Mouse (Mus musculus): ENCODE data around the gene Slc7a4. TPM values are rescaled to one million over a fixed set of nuclear protein-coding genes. Genes with fewer than 3 reads are reported as not detected.

Gene Slc7a4
- polyA plus RNA-seq, 1 experiment: 40.8 TPM

- no peaks in the 10 kb centered on the region for H3K27me3 ChIP-seq (ENCODE audit: control insufficient read depth, insufficient read depth, low read length)
- no peaks in the 10 kb centered on the region for H3K4me1 ChIP-seq (ENCODE audit: control insufficient read depth, insufficient read depth, low read length)
- TF ChIP-seq CTCF (IDR thresholded peaks at IDR 0.05; ENCODE audit: borderline replicate concordance, insufficient read depth, low read depth, low read length): no peak
- TF ChIP-seq POLR2A (IDR thresholded peaks at IDR 0.05; ENCODE audit: borderline replicate concordance, insufficient read depth, low read length): no peak
- no peak for DNase-seq
- WGBS: 4% methylated on average over 18 of the region's 18 CpGs
- no peak overlapping the region for H3K27ac ChIP-seq (ENCODE audit: insufficient read depth, low read length)
- H3K4me3 ChIP-seq (replicated peaks; ENCODE audit: insufficient read depth, low read depth, low read length): no peak overlapping the region
These were observed 28.9 kb downstream of the Slc7a4 start for GRCm38 (mm10) chr16:17553910-17554685.

DNA sequence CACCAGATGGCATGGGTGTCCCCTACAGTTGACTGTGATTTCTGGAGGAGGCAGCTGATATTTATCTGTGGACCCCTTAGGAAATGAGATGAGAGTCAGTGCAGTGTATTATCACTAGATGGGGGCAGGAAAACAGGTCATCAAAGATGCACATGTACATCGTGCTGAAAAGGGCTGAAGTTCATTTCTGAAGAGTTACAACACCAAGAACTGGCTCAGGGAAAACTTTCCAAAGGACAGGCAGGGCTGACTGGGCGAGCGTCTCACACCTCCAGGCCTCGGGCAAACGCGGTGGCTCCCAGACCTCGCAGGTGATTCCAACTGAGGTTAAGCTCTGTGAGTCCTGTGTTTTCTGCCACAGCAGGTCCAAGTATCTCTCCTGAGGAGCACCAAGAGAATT, 30.2 kb downstream of the Slc7a4 start:
- whole genome bisulfite sequencing: 89% methylated on average over 7 of the region's 7 CpGs
- Histone ChIP-seq H3K4me3 (replicated peaks; ENCODE audit: insufficient read depth, low read depth, low read length) (no peak overlapping the region), H3K27me3 (ENCODE audit: control insufficient read depth, insufficient read depth, low read length) (no peaks in the 10 kb centered on the region), H3K4me1 (ENCODE audit: control insufficient read depth, insufficient read depth, low read length) (no peaks in the 10 kb centered on the region), H3K27ac (ENCODE audit: insufficient read depth, low read length) (no peak overlapping the region)
- DNase-seq: no peak
- TF ChIP-seq CTCF (IDR thresholded peaks at IDR 0.05; ENCODE audit: borderline replicate concordance, insufficient read depth, low read depth, low read length) (no peak), POLR2A (IDR thresholded peaks at IDR 0.05; ENCODE audit: borderline replicate concordance, insufficient read depth, low read length) (no peak)

DNA sequence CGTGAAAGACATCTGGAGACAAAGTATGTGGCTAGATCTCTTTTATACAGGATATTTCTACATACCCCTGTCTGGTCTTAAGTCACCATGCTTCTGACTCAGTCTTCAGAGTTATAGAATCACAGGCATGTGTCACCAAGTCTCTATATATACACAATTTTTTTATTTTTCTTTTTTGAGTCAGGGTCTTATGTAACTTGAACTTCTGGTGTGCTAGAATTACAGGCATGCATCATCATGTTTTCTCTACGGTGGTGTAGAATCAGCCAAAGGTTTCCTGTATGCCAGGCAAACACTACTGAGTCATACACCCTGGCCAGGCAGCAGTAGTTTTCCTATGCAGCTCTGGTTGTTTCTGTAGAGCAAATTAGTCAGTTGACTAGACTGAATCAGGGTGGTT, 40.4 kb downstream of the Slc7a4 start:
- DNase-seq: no peak
- Histone ChIP-seq H3K4me1 (ENCODE audit: control insufficient read depth, insufficient read depth, low read length) (no peaks in the 10 kb centered on the region), H3K27me3 (ENCODE audit: control insufficient read depth, insufficient read depth, low read length) (no peaks in the 10 kb centered on the region), H3K4me3 (replicated peaks; ENCODE audit: insufficient read depth, low read depth, low read length) (no peak overlapping the region), H3K27ac (ENCODE audit: insufficient read depth, low read length) (no peak overlapping the region)
- TF ChIP-seq POLR2A (IDR thresholded peaks at IDR 0.05; ENCODE audit: borderline replicate concordance, insufficient read depth, low read length) (no peak), CTCF (IDR thresholded peaks at IDR 0.05; ENCODE audit: borderline replicate concordance, insufficient read depth, low read depth, low read length) (no peak)
- WGBS: 68% methylated on average over 2 of the region's 2 CpGs

DNA sequence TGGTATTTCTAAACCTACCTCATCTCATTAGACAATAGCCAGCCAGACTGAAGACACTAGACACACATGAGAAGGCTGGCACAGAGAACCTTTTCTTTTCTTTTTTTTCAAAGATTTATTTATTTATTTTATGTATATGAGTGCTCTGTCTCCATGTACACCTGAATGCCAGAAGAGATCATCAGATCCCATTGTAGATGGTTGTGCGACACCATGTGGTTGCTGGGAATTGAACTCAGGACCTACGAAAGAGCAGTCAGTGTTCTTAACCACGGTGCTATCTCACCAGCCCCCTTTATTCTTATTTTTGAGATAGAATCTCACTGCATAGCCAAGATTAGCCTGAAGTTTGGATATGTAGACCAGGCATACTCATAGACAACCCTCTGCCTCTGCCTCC, 46.4 kb downstream of the Slc7a4 start:
- no peak for DNase-seq
- TF ChIP-seq POLR2A (IDR thresholded peaks at IDR 0.05; ENCODE audit: borderline replicate concordance, insufficient read depth, low read length): no peak
- TF ChIP-seq CTCF (IDR thresholded peaks at IDR 0.05; ENCODE audit: borderline replicate concordance, insufficient read depth, low read depth, low read length): no peak
- H3K27ac ChIP-seq (ENCODE audit: insufficient read depth, low read length): no peak overlapping the region
- WGBS: 93% methylated on average over 3 of the region's 3 CpGs
- no peak overlapping the region for H3K4me3 ChIP-seq (replicated peaks; ENCODE audit: insufficient read depth, low read depth, low read length)
- no peaks in the 10 kb centered on the region; the same call in 1 of the 2 replicates for H3K4me1 ChIP-seq (ENCODE audit: control insufficient read depth, insufficient read depth, low read length)
- H3K27me3 ChIP-seq (ENCODE audit: control insufficient read depth, insufficient read depth, low read length): no peaks in the 10 kb centered on the region

GRCm38 (mm10) chr16:17532676-17533329, 50.2 kb downstream of the Slc7a4 start:
- TF ChIP-seq CTCF (IDR thresholded peaks at IDR 0.05; ENCODE audit: borderline replicate concordance, insufficient read depth, low read depth, low read length) (no peak), POLR2A (IDR thresholded peaks at IDR 0.05; ENCODE audit: borderline replicate concordance, insufficient read depth, low read length) (no peak)
- 73% methylated on average over 14 of the region's 14 CpGs for WGBS
- DNase-seq: no peak
- Histone ChIP-seq H3K4me3 (replicated peaks; ENCODE audit: insufficient read depth, low read depth, low read length) (no peak overlapping the region), H3K27ac (ENCODE audit: insufficient read depth, low read length) (no peak overlapping the region), H3K4me1 (ENCODE audit: control insufficient read depth, insufficient read depth, low read length) (no peaks in the 10 kb centered on the region; the same call in 1 of the 2 replicates), H3K27me3 (ENCODE audit: control insufficient read depth, insufficient read depth, low read length) (no peaks in the 10 kb centered on the region)

- Histone ChIP-seq H3K27me3 (ENCODE audit: control insufficient read depth, insufficient read depth, low read length) (no peaks in the 10 kb centered on the region), H3K4me1 (ENCODE audit: control insufficient read depth, insufficient read depth, low read length) (no peaks in the 10 kb centered on the region; the same call in 1 of the 2 replicates), H3K27ac (ENCODE audit: insufficient read depth, low read length) (no peak overlapping the region), H3K4me3 (replicated peaks; ENCODE audit: insufficient read depth, low read depth, low read length) (no peak overlapping the region)
- 55% methylated on average over 4 of the region's 4 CpGs for WGBS
- TF ChIP-seq POLR2A (IDR thresholded peaks at IDR 0.05; ENCODE audit: borderline replicate concordance, insufficient read depth, low read length): no peak
- TF ChIP-seq CTCF (IDR thresholded peaks at IDR 0.05; ENCODE audit: borderline replicate concordance, insufficient read depth, low read depth, low read length): peak; percentile 56
- peak; percentile 39 to 44 for DNase-seq
These were observed 50.7 kb downstream of the Slc7a4 start for GRCm38 (mm10) chr16:17532271-17532670.

- Histone ChIP-seq H3K27me3 (ENCODE audit: control insufficient read depth, insufficient read depth, low read length) (no peaks in the 10 kb centered on the region), H3K4me3 (replicated peaks; ENCODE audit: insufficient read depth, low read depth, low read length) (peak within 1 kb of the TSS; percentile 85), H3K4me1 (ENCODE audit: control insufficient read depth, insufficient read depth, low read length) (no peaks in the 10 kb centered on the region; the same call in 1 of the 2 replicates), H3K27ac (ENCODE audit: insufficient read depth, low read length) (peak within 1 kb of the TSS; percentile 61)
- DNase-seq: peak; percentile 96
- peak; percentile 85 for TF ChIP-seq POLR2A (IDR thresholded peaks at IDR 0.05; ENCODE audit: borderline replicate concordance, insufficient read depth, low read length)
- TF ChIP-seq CTCF (IDR thresholded peaks at IDR 0.05; ENCODE audit: borderline replicate concordance, insufficient read depth, low read depth, low read length): no peak
- WGBS: under 1% methylated on average over 67 of the region's 67 CpGs
These were observed 52.2 kb downstream of the Slc7a4 start, which contains the start of gene Thap7 for GRCm38 (mm10) chr16:17530640-17531288. Gene Thap7 (minus strand): TSS chr16:17531136.
